Mouse (Mus musculus) Patski (cell line): ENCODE results near the gene Slc25a28. TPM values are rescaled to one million over a fixed set of nuclear protein-coding genes. Genes with fewer than 3 reads are reported as not detected.

Source experiments
- ATAC-seq: fragments of 100-300 bp; one replicate; pipeline ENCODE4 v1.8.0; 2021
- CTCF ChIA-PET: fragments of 350-600 bp; sonication (Branson Sonifier 250); formaldehyde crosslinking; loops from one replicate; lab custom pipeline; 2022; ENCODE audit warnings: inconsistent platforms; lab: Charles Lee
- POLR2A ChIA-PET: fragments of 350-600 bp; sonication (Branson Sonifier 250); formaldehyde crosslinking; loops from one replicate; lab custom pipeline; 2022; ENCODE audit warnings: antibody characterized with exemption, inconsistent platforms; lab: Charles Lee
- DNase-seq: peaks from one replicate; pipeline ENCODE4 v3.0.0-alpha.2; 2011; ENCODE audit warnings: low read depth, low spot score
- H3K27me3 ChIP-seq: fragments of 371-371 bp; one replicate; pipeline ENCODE4 v1.5.1; 2021
- CTCF ChIP-seq: fragments of 100-300 bp; IDR thresholded peaks from one replicate; pipeline ENCODE4 v1.5.1; 2021
- in situ Hi-C: fragments of 300-500 bp; cut with MboI; formaldehyde crosslinking; loops from 3 replicates; pipeline ENCODE4 v1.11.1; 2018; ENCODE audit warnings: low pct_unique_long_range_greater_than_20kb, mixed read lengths
- polyA plus RNA-seq: library from polyadenylated mRNA; unstranded; gene quantifications from one replicate; pipeline ENCODE4 v1.2.3, GENCODE M21; 2021

Slc25a28 gene
- polyA plus RNA-seq, 1 experiment from 2014 or later, result 51.9 TPM

DNA sequence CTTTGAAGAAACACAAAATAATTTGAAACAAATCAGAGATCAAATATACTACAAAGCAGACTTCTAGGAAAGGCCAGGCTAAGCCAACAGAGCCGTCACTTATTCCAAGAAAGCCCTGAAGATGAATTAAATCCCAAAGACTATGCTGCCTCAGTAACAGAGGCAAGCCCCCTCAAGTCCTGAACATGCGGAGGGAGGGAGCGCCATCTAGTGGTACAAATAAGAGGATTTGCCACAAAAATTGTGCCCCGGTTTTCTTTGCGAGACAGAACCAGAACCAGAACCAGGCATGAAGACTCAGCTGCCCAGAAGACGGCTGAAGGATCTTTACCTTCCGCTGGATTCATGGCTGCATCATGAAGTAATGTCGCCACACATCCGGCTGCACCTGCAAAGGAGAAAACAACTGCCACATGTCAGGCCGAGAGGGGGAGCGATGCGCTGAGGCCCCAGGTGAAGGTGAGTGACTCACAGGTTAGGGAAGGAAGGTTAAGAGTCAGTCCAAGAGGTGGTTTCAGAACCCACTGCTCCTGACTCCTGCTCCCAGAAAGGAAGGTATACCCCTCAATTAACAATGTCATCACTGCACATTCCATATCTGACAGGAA is 9.1 kb downstream of the Slc25a28 start:
- no peaks in the 10 kb centered on the region for H3K27me3 ChIP-seq
- peak; percentile 86 for TF ChIP-seq CTCF
- POLR2A ChIA-PET, result interaction anchor here (1.3 kb wide), 1 partner anchor 144 kb away, joined by 3 read pairs; no protein-coding TSS in a partner anchor
- in situ Hi-C loops, result no loop called here
- DNase-seq, result no peak
- CTCF ChIA-PET, result interaction anchor here (0.9 to 2.9 kb wide), 9 partner anchors 10 to 167 kb away, joined by 3 to 14 read pairs (median 6); partner anchors contain the start of gene Slc25a28
- ATAC-seq, result no peak

DNA sequence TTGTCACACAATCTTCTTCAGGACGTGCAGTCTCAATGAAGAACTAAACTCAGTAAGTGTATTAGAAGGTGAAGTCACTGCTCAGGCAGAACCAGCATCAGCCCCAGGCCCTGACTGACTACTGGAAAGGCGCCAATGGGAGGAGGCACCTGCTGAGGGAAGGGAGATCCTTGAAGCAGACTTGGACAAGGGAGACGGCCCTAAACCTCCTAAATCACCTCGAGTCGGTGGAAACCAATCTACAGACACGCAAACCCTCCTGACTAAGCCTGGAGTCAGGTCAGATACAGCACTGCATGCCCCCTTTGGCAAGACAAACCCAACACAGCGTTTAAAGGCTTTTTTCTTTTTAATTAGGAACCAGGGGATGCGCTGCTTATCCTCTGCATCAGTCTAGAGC is 11.2 kb downstream of the Slc25a28 start:
- no peak for TF ChIP-seq CTCF
- in situ Hi-C loops, result loop anchor here (5.0 kb wide), 1 partner anchor 36 kb away; no protein-coding TSS in a partner anchor
- DNase-seq, result no peak
- CTCF ChIA-PET, result interaction anchor here (1.3 to 2.1 kb wide), 4 partner anchors 12 to 32 kb away, joined by 3 to 9 read pairs (median 5); no protein-coding TSS in a partner anchor
- no peak for ATAC-seq
- POLR2A ChIA-PET, result interaction anchor here (2.6 kb wide), 1 partner anchor 12 kb away, joined by 8 read pairs; no protein-coding TSS in a partner anchor
- H3K27me3 ChIP-seq, result no peaks in the 10 kb centered on the region

- POLR2A ChIA-PET, result interaction anchor here (2.6 kb wide), 1 partner anchor 13 kb away, joined by 8 read pairs; no protein-coding TSS in a partner anchor
- ATAC-seq, result no peak
- DNase-seq, result no peak
Observed at GRCm38 (mm10) chr19:43662176-43662967, 12.3 kb downstream of the Slc25a28 start.

DNA sequence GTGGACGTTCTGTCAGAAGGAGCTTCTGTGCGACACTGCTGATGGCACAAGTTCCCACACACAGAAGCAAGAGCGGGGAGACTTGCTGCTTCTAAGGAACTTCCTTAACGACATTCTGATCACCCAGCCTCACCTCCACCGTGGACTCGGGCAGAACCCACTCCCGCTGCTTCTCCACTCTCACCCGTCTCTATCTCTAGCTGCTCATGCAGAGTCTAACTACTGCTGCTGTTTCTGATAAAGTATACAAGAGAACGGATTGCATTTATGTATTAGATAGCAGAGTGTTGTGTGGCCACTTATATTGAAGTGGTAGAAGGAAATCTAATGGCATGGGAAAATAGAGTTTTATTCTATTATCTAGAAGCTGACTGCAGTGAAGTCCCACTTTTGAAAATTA is 13.9 kb downstream of the Slc25a28 start:
- no peak for TF ChIP-seq CTCF
- no peak for ATAC-seq
- CTCF ChIA-PET, result interaction anchor here (2.1 to 2.3 kb wide), 2 partner anchors 29 to 36 kb away, joined by 11 to 12 read pairs; no protein-coding TSS in a partner anchor
- POLR2A ChIA-PET, result no interaction called here
- in situ Hi-C loops, result loop anchor here (5.0 kb wide), 1 partner anchor 33 kb away; no protein-coding TSS in a partner anchor
- DNase-seq, result no peak
- H3K27me3 ChIP-seq, result no peaks in the 10 kb centered on the region

More at GRCm38 (mm10) chr19:43662176-43662967, 12.3 kb downstream of the Slc25a28 start:
- TF ChIP-seq CTCF, result no peak
- no peaks in the 10 kb centered on the region for H3K27me3 ChIP-seq
- in situ Hi-C loops, result loop anchor here (5.0 kb wide), 1 partner anchor 35 kb away; no protein-coding TSS in a partner anchor
- CTCF ChIA-PET, result interaction anchor here (1.2 to 2.1 kb wide), 4 partner anchors 13 to 38 kb away, joined by 3 to 9 read pairs (median 4); no protein-coding TSS in a partner anchor

- POLR2A ChIA-PET, result no interaction called here
- DNase-seq, result no peak
Observed at GRCm38 (mm10) chr19:43659632-43660031, 15.0 kb downstream of the Slc25a28 start.

DNA sequence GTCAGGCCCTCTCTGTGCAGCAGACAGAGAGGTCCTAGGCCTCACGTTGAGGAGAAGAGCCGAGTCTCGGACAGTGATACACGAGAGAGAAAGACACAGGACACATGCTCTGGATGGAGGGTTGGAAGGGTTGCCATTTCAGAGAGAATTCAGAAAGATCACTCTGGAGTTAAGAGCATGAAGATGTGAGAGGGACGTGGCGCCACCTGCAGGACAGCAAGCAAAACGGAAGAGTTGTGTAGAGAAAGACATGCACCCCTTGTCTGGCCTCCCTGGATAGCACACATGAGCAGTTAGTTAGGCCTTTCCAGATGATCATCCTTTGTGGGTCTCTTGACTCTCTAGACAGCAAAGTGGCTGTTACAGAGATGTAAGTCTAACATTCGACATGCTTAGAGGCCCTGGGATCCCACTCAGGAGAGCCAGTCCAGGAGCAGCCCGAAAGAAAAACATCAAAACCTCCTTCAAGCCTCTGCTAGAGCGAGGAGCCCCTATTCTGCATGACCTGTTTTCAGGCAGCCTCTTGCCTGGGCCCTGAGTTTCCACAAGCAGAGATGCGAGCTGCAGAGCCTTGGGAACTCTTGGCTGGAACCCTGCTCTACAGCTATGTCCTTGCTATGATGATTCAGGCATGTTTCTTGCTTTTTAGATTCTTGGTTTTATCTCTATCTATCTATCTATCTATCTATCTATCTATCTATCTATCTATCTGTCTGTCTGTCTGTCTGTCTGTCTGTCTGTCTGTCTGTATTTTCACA is 18.8 kb downstream of the Slc25a28 start:
- ChIA-PET CTCF (interaction anchor here (0.8 to 2.7 kb wide), 14 partner anchors 9 to 163 kb away, joined by 3 to 15 read pairs (median 4); no protein-coding TSS in a partner anchor), POLR2A (interaction anchor here (0.7 kb wide), 1 partner anchor 10 kb away, joined by 3 read pairs; no protein-coding TSS in a partner anchor)
- H3K27me3 ChIP-seq, result no peaks in the 10 kb centered on the region
- in situ Hi-C loops, result no loop called here
- ATAC-seq (peak; percentile 41), DNase-seq (no peak)
- peak; percentile 94 for TF ChIP-seq CTCF

More at GRCm38 (mm10) chr19:43659632-43660031, 15.0 kb downstream of the Slc25a28 start:
- CTCF ChIA-PET, result interaction anchor here (1.4 to 2.3 kb wide), 4 partner anchors 14 to 130 kb away, joined by 4 to 12 read pairs (median 8); no protein-coding TSS in a partner anchor
- in situ Hi-C loops, result loop anchor here (5.0 kb wide), 1 partner anchor 32 kb away; no protein-coding TSS in a partner anchor
- no peaks in the 10 kb centered on the region for H3K27me3 ChIP-seq
- peak; percentile 23 for TF ChIP-seq CTCF
- peak; percentile 41 for ATAC-seq

- no peak for TF ChIP-seq CTCF
- in situ Hi-C loops, result no loop called here
- ChIA-PET CTCF (interaction anchor here (1.3 to 2.6 kb wide), 2 partner anchors 13 to 27 kb away, joined by 3 to 7 read pairs; no protein-coding TSS in a partner anchor), POLR2A (interaction anchor here (1.1 kb wide), 1 partner anchor 26 kb away, joined by 7 read pairs; no protein-coding TSS in a partner anchor)
- DNase-seq (no peak), ATAC-seq (no peak)
- no peaks in the 10 kb centered on the region for H3K27me3 ChIP-seq
Observed at GRCm38 (mm10) chr19:43651241-43651785, 23.4 kb downstream of the Slc25a28 start.

GRCm38 (mm10) chr19:43648343-43648742 is 26.3 kb downstream of the Slc25a28 start:
- no peaks in the 10 kb centered on the region for H3K27me3 ChIP-seq
- ChIA-PET CTCF (no interaction called here), POLR2A (interaction anchor here (1.3 kb wide), 1 partner anchor 17 kb away, joined by 3 read pairs; no protein-coding TSS in a partner anchor)
- ATAC-seq (peak; percentile 61), DNase-seq (no peak)
- in situ Hi-C loops, result no loop called here
- no peak for TF ChIP-seq CTCF

- no peak for TF ChIP-seq CTCF
- DNase-seq (no peak), ATAC-seq (no peak)
- POLR2A ChIA-PET, result no interaction called here
- CTCF ChIA-PET, result interaction anchor here (0.9 to 3.4 kb wide), 4 partner anchors 8 to 23 kb away, joined by 3 to 9 read pairs (median 6); no protein-coding TSS in a partner anchor
- no peaks in the 10 kb centered on the region for H3K27me3 ChIP-seq
- in situ Hi-C loops, result no loop called here
Observed at GRCm38 (mm10) chr19:43647261-43647660, 27.4 kb downstream of the Slc25a28 start.
